Mouse (Mus musculus): ENCODE data around the gene Tcf19. TPM values are rescaled to one million over a fixed set of nuclear protein-coding genes. Genes with fewer than 3 reads are reported as not detected.

The Tcf19 gene
- polyA plus RNA-seq, 2 experiments, result 30.0 to 46.2 TPM

GRCm38 (mm10) chr17:35534343-35534742, 17.7 kb upstream of the Tcf19 start:
- DNase-seq (ENCODE audit: low read depth in 3 of 3, low spot score in 3 of 3), result peak in 2 of 3 experiments; percentile 31 to 35

DNA sequence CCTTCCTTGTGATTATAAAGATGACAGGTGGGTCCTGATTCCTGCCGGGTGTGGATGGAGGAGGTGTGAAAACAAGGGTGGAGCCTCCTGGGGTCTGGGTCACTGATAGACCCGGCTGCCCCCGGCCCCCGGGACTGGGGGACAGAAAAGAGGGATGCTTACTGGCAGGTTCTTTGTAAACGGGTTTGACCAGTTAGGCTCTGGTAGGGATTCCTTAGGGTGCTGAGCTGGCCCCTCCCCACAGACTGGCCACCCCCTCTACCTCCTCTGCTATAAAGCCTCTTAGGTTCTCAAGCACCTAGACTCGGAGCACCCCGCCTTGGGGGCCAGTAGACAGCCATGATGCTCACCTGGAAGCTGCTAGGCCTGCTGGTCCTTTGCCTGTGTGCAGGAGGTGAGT, 16.3 kb upstream of the Tcf19 start, which contains the start of gene Psors1c2:
Gene Psors1c2, plus strand, starts transcription at position 301 of the 400 bp plus-strand sequence.
- WGBS (ENCODE audit: insufficient replicate concordance), result 24% methylated on average over 7 of the region's 7 CpGs
- Histone ChIP-seq H3K4me2 (ENCODE audit: low read depth) (no peak within 1 kb of the TSS), H3K9me3 (ENCODE audit: control insufficient read depth, low read length) (no peaks in the 10 kb centered on the region), H3K36me3 (replicated peaks; ENCODE audit: control insufficient read depth, insufficient read depth, low read depth) (peaks cover 2% of the 10 kb centered on the region), H3K27ac (no peak within 1 kb of the TSS), H3K4me1 (replicated peaks; ENCODE audit: control insufficient read depth in 2 of 2, insufficient read depth in 2 of 2, low read length in 1 of 2) (no peaks in the 10 kb centered on the region), H3K9ac (replicated peaks) (no peak within 1 kb of the TSS), H3K4me3 (ENCODE audit: insufficient read depth in 1 of 2, low read depth in 2 of 2, low read length in 2 of 2) (no peak within 1 kb of the TSS), H3K27me3 (ENCODE audit: control insufficient read depth, insufficient read depth, low read length) (no peaks in the 10 kb centered on the region)
- TF ChIP-seq EP300 (IDR thresholded peaks at IDR 0.05; ENCODE audit: low read depth) (no peak), CTCF (IDR thresholded peaks at IDR 0.05; ENCODE audit: low read depth) (no peak)
- ATAC-seq (ENCODE audit: insufficient read depth) (no peak), DNase-seq (ENCODE audit: low read depth in 3 of 3, low spot score in 3 of 3) (no peak)

More at GRCm38 (mm10) chr17:35534343-35534742, 17.7 kb upstream of the Tcf19 start:
- no peak overlapping the region for H3K27ac ChIP-seq
- H3K4me3 ChIP-seq (ENCODE audit: insufficient read depth in 1 of 2, low read depth in 2 of 2, low read length in 2 of 2), result no peak overlapping the region
- H3K4me2 ChIP-seq (ENCODE audit: low read depth), result no peak overlapping the region
- H3K27me3 ChIP-seq (ENCODE audit: control insufficient read depth, insufficient read depth, low read length), result no peaks in the 10 kb centered on the region
- no peak overlapping the region for H3K9ac ChIP-seq (replicated peaks)
- WGBS (ENCODE audit: insufficient replicate concordance), result 8% methylated on average over 6 of the region's 6 CpGs
- TF ChIP-seq EP300 (IDR thresholded peaks at IDR 0.05; ENCODE audit: low read depth) (no peak), CTCF (IDR thresholded peaks at IDR 0.05; ENCODE audit: low read depth) (peak; percentile 93)
- H3K4me1 ChIP-seq (replicated peaks; ENCODE audit: control insufficient read depth in 2 of 2, insufficient read depth in 2 of 2, low read length in 1 of 2), result no peaks in the 10 kb centered on the region
- H3K9me3 ChIP-seq (ENCODE audit: control insufficient read depth, low read length), result no peaks in the 10 kb centered on the region
- H3K36me3 ChIP-seq (replicated peaks; ENCODE audit: control insufficient read depth, insufficient read depth, low read depth), result no peaks in the 10 kb centered on the region; the same call in 1 of the 2 replicates
- no peak for ATAC-seq (ENCODE audit: insufficient read depth)

DNA sequence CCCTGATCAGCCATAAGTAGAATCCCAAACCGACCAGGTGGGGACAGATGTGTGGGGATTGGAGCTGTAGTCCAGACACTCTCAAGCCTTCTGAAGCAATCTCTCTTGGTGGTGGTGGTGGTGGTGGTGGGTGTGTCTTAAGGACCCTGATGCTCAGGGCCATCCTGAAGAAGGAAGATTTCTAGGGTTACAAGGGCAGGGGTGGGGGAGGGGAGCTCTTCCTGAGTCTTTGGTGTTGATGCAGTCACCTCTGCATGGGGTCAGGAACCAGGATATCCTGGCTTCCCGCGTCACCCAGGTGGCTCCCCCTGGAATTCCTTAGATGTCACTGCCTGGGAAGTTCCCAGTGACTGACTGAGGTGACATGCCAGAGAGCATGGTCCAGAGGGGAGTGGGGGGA, 15.7 kb upstream of the Tcf19 start:
- Histone ChIP-seq H3K4me2 (ENCODE audit: low read depth) (no peak overlapping the region), H3K27me3 (ENCODE audit: control insufficient read depth, insufficient read depth, low read length) (no peaks in the 10 kb centered on the region), H3K36me3 (replicated peaks; ENCODE audit: control insufficient read depth, insufficient read depth, low read depth) (peaks cover 2% of the 10 kb centered on the region), H3K9ac (replicated peaks) (no peak overlapping the region), H3K4me3 (ENCODE audit: insufficient read depth in 1 of 2, low read depth in 2 of 2, low read length in 2 of 2) (no peak overlapping the region), H3K27ac (no peak overlapping the region), H3K4me1 (replicated peaks; ENCODE audit: control insufficient read depth in 2 of 2, insufficient read depth in 2 of 2, low read length in 1 of 2) (no peaks in the 10 kb centered on the region), H3K9me3 (ENCODE audit: control insufficient read depth, low read length) (no peaks in the 10 kb centered on the region)
- no peak for TF ChIP-seq CTCF (IDR thresholded peaks at IDR 0.05; ENCODE audit: low read depth)
- no peak for TF ChIP-seq EP300 (IDR thresholded peaks at IDR 0.05; ENCODE audit: low read depth)
- DNase-seq (ENCODE audit: low read depth in 3 of 3, low spot score in 3 of 3), result no peak
- ATAC-seq (ENCODE audit: insufficient read depth), result no peak
- WGBS (ENCODE audit: insufficient replicate concordance), result 2% methylated on average over 3 of the region's 3 CpGs

DNA sequence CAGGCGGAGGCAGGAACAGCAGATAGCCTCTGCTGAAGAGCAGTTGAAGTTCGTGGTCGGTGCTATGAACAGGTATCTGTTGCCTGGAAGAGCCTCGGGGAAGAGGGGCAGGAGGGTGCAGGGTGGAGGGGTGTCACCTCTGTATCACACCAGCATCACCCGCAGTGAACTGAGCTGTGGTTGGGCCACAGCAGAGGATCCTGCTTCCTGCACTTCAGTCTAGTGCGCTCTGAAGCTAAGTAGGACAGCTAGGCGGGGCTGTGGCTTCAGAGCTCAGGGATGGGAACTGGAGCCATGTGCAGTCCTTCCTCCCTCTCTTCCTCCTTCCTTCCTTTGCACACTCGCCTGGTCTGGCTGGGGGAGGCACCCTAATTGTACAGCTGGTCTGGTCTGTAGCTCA, 10.0 kb upstream of the Tcf19 start:
- TF ChIP-seq EP300 (IDR thresholded peaks at IDR 0.05; ENCODE audit: low read depth) (no peak), CTCF (IDR thresholded peaks at IDR 0.05; ENCODE audit: low read depth) (no peak)
- peaks cover 2% of the 10 kb centered on the region for H3K36me3 ChIP-seq (replicated peaks; ENCODE audit: control insufficient read depth, insufficient read depth, low read depth)

DNA sequence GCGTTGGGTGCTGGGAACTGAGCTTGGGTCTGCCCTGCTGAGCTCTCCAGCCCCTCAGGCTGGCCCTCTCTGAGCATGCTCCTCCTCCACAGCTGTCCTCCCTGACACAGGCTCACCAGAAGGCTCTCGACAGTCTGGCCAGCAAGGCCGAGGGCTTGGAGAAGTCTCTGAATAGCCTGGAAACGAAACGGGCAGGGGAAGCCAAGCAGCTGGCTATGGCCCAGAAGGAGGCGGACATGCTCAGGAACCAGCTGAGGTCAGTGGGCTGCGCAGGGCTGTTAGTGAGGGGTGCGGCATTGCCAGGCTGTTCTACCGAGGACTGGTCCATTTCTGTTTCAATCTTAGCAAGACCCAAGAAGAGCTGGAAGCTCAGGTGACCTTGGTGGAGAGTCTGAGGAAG, 7.7 kb upstream of the Tcf19 start:
- Histone ChIP-seq H3K9ac (replicated peaks) (no peak overlapping the region), H3K4me3 (ENCODE audit: insufficient read depth in 1 of 2, low read depth in 2 of 2, low read length in 2 of 2) (no peak overlapping the region), H3K27me3 (ENCODE audit: control insufficient read depth, insufficient read depth, low read length) (no peaks in the 10 kb centered on the region), H3K9me3 (ENCODE audit: control insufficient read depth, low read length) (no peaks in the 10 kb centered on the region), H3K36me3 (replicated peaks; ENCODE audit: control insufficient read depth, insufficient read depth, low read depth) (peaks cover 2% of the 10 kb centered on the region), H3K4me2 (ENCODE audit: low read depth) (no peak overlapping the region), H3K4me1 (replicated peaks; ENCODE audit: control insufficient read depth in 2 of 2, insufficient read depth in 2 of 2, low read length in 1 of 2) (no peaks in the 10 kb centered on the region), H3K27ac (no peak overlapping the region)
- 80% methylated on average over 9 of the region's 9 CpGs for WGBS (ENCODE audit: insufficient replicate concordance)
- ATAC-seq (ENCODE audit: insufficient read depth) (no peak), DNase-seq (ENCODE audit: low read depth in 3 of 3, low spot score in 3 of 3) (no peak)
- no peak for TF ChIP-seq EP300 (IDR thresholded peaks at IDR 0.05; ENCODE audit: low read depth)
- TF ChIP-seq CTCF (IDR thresholded peaks at IDR 0.05; ENCODE audit: low read depth), result no peak

More for the DNA sequence above, 10.0 kb upstream of the Tcf19 start:
- DNase-seq (ENCODE audit: low read depth in 3 of 3, low spot score in 3 of 3) (no peak), ATAC-seq (ENCODE audit: insufficient read depth) (no peak)
- no peaks in the 10 kb centered on the region for H3K4me1 ChIP-seq (replicated peaks; ENCODE audit: control insufficient read depth in 2 of 2, insufficient read depth in 2 of 2, low read length in 1 of 2)
- no peaks in the 10 kb centered on the region for H3K27me3 ChIP-seq (ENCODE audit: control insufficient read depth, insufficient read depth, low read length)
- H3K27ac ChIP-seq, result no peak overlapping the region
- H3K9ac ChIP-seq (replicated peaks), result no peak overlapping the region
- H3K4me2 ChIP-seq (ENCODE audit: low read depth), result no peak overlapping the region
- H3K4me3 ChIP-seq (ENCODE audit: insufficient read depth in 1 of 2, low read depth in 2 of 2, low read length in 2 of 2), result no peak overlapping the region
- no peaks in the 10 kb centered on the region for H3K9me3 ChIP-seq (ENCODE audit: control insufficient read depth, low read length)
- WGBS (ENCODE audit: insufficient replicate concordance), result 36% methylated on average over 8 of the region's 8 CpGs

Data from liver, embryonic 14.5 days (tissue).